Comparison of ENCODE assay signal across 8 mouse cellular contexts in the genomic region with DNA sequence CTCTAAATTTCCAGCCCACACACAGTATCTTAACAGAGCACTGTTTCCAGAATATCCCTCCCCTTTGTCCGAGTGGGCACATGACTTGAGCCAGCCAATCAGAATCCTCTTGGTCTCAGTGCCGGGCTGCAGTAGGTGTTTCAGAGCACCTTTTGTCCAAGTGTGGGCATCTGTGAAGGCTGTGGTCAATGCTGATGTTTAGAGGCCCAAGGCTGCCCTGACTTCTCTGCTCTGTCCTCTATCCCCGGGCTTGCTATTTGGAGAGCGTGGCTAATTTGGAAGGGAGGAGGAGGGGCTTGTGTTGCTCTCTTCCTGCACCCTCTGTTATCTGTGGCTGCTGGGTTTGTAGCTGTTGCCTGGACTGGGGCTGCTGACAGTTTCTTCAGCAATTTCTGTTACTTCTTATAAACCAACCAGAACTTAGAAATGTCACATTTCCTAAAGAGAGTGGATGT. TPM values are rescaled to one million over a fixed set of nuclear protein-coding genes. Genes with fewer than 3 reads are reported as not detected.
A peak's percentile ranks its signal among the peaks of the same experiment; 100 is the strongest.
DNase-seq lines count a peak whose midpoint lies in the region; ATAC-seq and TF ChIP-seq lines count a peak whose summit lies in the region.

No protein-coding gene starts in this region.

- no peak for TF ChIP-seq CTCF in gastrocnemius, adult 2 months (IDR thresholded peaks at IDR 0.05)
- TF ChIP-seq CTCF in testis, adult 2 months (IDR thresholded peaks at IDR 0.05; ENCODE audit: control insufficient read depth, insufficient read depth, insufficient replicate concordance, low read depth, low read length), result no peak

- peak overlapping the region; percentile 46 for H3K4me2 ChIP-seq in embryonic facial prominence, embryonic 15.5 days (replicated peaks)
- peak overlapping the region; percentile 53 for H3K4me2 ChIP-seq in midbrain, embryonic 11.5 days

- peaks cover 17% of the 10 kb centered on the region for H3K27me3 ChIP-seq in embryonic facial prominence, embryonic 15.5 days
- peaks cover 18% of the 10 kb centered on the region for H3K27me3 ChIP-seq in midbrain, embryonic 11.5 days (ENCODE audit: control insufficient read depth, insufficient read depth, low read length)
- H3K27me3 ChIP-seq in testis, adult 2 months (ENCODE audit: control insufficient read depth, insufficient read depth, low read length), result no peaks in the 10 kb centered on the region

- peak overlapping the region; percentile 67 for H3K4me3 ChIP-seq in gastrocnemius, adult 2 months
- H3K4me3 ChIP-seq in embryonic facial prominence, embryonic 15.5 days (replicated peaks), result peak overlapping the region; percentile 41
- peak overlapping the region; percentile 27 for H3K4me3 ChIP-seq in midbrain, embryonic 11.5 days (ENCODE audit: low read depth, low read length)
- peak overlapping the region; percentile 66 for H3K4me3 ChIP-seq in testis, adult 2 months (ENCODE audit: control insufficient read depth, low read depth, low read length)

- no peaks in the 10 kb centered on the region for H3K36me3 ChIP-seq in embryonic facial prominence, embryonic 15.5 days
- no peaks in the 10 kb centered on the region for H3K36me3 ChIP-seq in midbrain, embryonic 11.5 days (ENCODE audit: control insufficient read depth, insufficient read depth, low read length)
- no peaks in the 10 kb centered on the region for H3K36me3 ChIP-seq in testis, adult 2 months (ENCODE audit: control insufficient read depth, insufficient read depth, low read length)

- H3K9me3 ChIP-seq in embryonic facial prominence, embryonic 15.5 days (replicated peaks), result no peaks in the 10 kb centered on the region
- H3K9me3 ChIP-seq in midbrain, embryonic 11.5 days (ENCODE audit: control insufficient read depth, low read length), result no peaks in the 10 kb centered on the region

- intact Hi-C loops in gastrocnemius, adult 2 months (cut with DNase I), result no loop called here
- intact Hi-C loops in left cerebral cortex, postnatal 4 days (cut with DNase I), result no loop called here

- ATAC-seq in embryonic facial prominence, embryonic 15.5 days (ENCODE audit: insufficient number of reproducible peaks, low FRiP score, low TSS enrichment, low read depth), result peak; percentile 52; the same call in 1 of the 2 replicates
- ATAC-seq in midbrain, embryonic 11.5 days (ENCODE audit: low FRiP score), result peak; percentile 85

- peaks cover 43% of the 10 kb centered on the region for H3K4me1 ChIP-seq in embryonic facial prominence, embryonic 15.5 days
- H3K4me1 ChIP-seq in midbrain, embryonic 11.5 days (ENCODE audit: control insufficient read depth, insufficient read depth, low read length), result peaks cover 20% of the 10 kb centered on the region
- H3K4me1 ChIP-seq in testis, adult 2 months (ENCODE audit: control insufficient read depth, insufficient read depth, low read length), result peaks cover 10% of the 10 kb centered on the region

- peak; percentile 55 for DNase-seq in gastrocnemius, adult 2 months
- no peak for DNase-seq in gastrocnemius, postnatal 10 days
- peak; percentile 70 for DNase-seq in adrenal gland, postnatal 14 days
- peak; percentile 53 for DNase-seq in heart, postnatal 4 days
- DNase-seq in left cerebral cortex, postnatal 4 days, result peak; percentile 40
- DNase-seq in midbrain, embryonic 11.5 days (ENCODE audit: low spot score, missing footprints), result peak; percentile 90

- H3K27ac ChIP-seq in gastrocnemius, adult 2 months, result no peak overlapping the region; the same call in 1 of the 2 replicates
- H3K27ac ChIP-seq in embryonic facial prominence, embryonic 15.5 days (replicated peaks), result no peak overlapping the region
- no peak overlapping the region; the same call in 1 of the 2 replicates for H3K27ac ChIP-seq in midbrain, embryonic 11.5 days (ENCODE audit: low read depth, low read length)
- peak overlapping the region; percentile 59 for H3K27ac ChIP-seq in testis, adult 2 months (ENCODE audit: control insufficient read depth, insufficient read depth, low read depth, low read length)

- H3K9ac ChIP-seq in embryonic facial prominence, embryonic 15.5 days, result no peak overlapping the region
- H3K9ac ChIP-seq in midbrain, embryonic 11.5 days (ENCODE audit: low read length), result peak overlapping the region; percentile 59

- WGBS in embryonic facial prominence, embryonic 15.5 days, result 4% methylated on average over 4 of the region's 4 CpGs
- 4% methylated on average over 4 of the region's 4 CpGs for WGBS in midbrain, embryonic 11.5 days

- no peak for TF ChIP-seq POLR2A in testis, adult 2 months (IDR thresholded peaks at IDR 0.05; ENCODE audit: control insufficient read depth, low read depth, low read length)

RNA-seq across cellular contexts. Expression of a gene that starts 3.1 kb away (rescaled TPM):
- total RNA-seq in gastrocnemius, adult 2 months (2021), result not detected
- total RNA-seq in gastrocnemius, postnatal 10 days (2021), result under 1 TPM; 0.33 to 0.43 TPM
- 10.5 and 12.7 TPM in 2 replicates for total RNA-seq in adrenal gland, postnatal 14 days (2021)
- polyA plus RNA-seq in embryonic facial prominence, embryonic 15.5 days (2015; fragmentation: Nextera tagmentation; extraction: Ambion mirVana), result 8.5 TPM in 2 replicates
- 10 to 100 TPM; 14.0 to 14.2 TPM for total RNA-seq in heart, postnatal 4 days (2021)
- total RNA-seq in left cerebral cortex, postnatal 4 days (2021), result 100 to 1,000 TPM; 142 to 154 TPM
- polyA plus RNA-seq in midbrain, embryonic 11.5 days (2014; fragmentation: Nextera tagmentation; extraction: Ambion mirVana), result 1.2 and 1.4 TPM in 2 replicates
- polyA plus RNA-seq in testis, adult 2 months (2012; rRNA removed), result 6.2 and 7.6 TPM in 2 replicates

RNA-seq across cellular contexts. Expression of a gene that starts 43.7 kb away (rescaled TPM):
- total RNA-seq in gastrocnemius, adult 2 months (2021), result under 1 TPM in 1 of 2 experiments, not detected in 1; 0.06 TPM
- under 1 TPM in 1 of 2 experiments, not detected in 1; 0.09 TPM for total RNA-seq in gastrocnemius, postnatal 10 days (2021)
- total RNA-seq in adrenal gland, postnatal 14 days (2021), result 0.15 and 0.30 TPM in 2 replicates
- polyA plus RNA-seq in embryonic facial prominence, embryonic 15.5 days (2015; fragmentation: Nextera tagmentation; extraction: Ambion mirVana), result 0.11 and 0.19 TPM in 2 replicates
- 1 to 10 TPM; 1.3 to 1.4 TPM for total RNA-seq in heart, postnatal 4 days (2021)
- 1 to 10 TPM; 2.2 to 2.5 TPM for total RNA-seq in left cerebral cortex, postnatal 4 days (2021)
- polyA plus RNA-seq in midbrain, embryonic 11.5 days (2014; fragmentation: Nextera tagmentation; extraction: Ambion mirVana), result not detected in 2 replicates
- polyA plus RNA-seq in testis, adult 2 months (2012; rRNA removed), result 1.8 and 1.9 TPM in 2 replicates

Comparison
In these comparisons a context has a peak if more than half of its experiments do, and no peak if none do; other contexts are left out.
1. RNA of a gene that starts 3.1 kb away (total RNA-seq): 142 to 154 TPM in left cerebral cortex, postnatal 4 days; 14.0 to 14.2 TPM in heart, postnatal 4 days, 10.5 to 12.7 TPM in adrenal gland, postnatal 14 days, 0.33 to 0.43 TPM in gastrocnemius, postnatal 10 days and not detected in gastrocnemius, adult 2 months; every median in the first group is over 4 times any median in the second.
2. Peak in every context shown above with its lines, with median percentiles within 50 percentile points of each other: H3K4me3 ChIP-seq.